Mouse (Mus musculus) kidney, postnatal 25 days (tissue): ENCODE measurements around the gene Mrps34.
A peak's percentile ranks its signal among the peaks of the same experiment; 100 is the strongest.
"Not testable (repeated sequence)": the region's sequence is repeated elsewhere in the genome, so short reads cannot be mapped to it uniquely, and the experiment has no call there.

Experiments used
- DNase-seq, 2 experiments: peaks; one replicate each; pipeline ENCODE4 v3.0.0; 2021; ENCODE audit warnings: mixed read lengths in 2 of 2

Mrps34 gene

GRCm38 (mm10) chr17:24900014-24900413, 5.1 kb downstream of the Mrps34 start:
- DNase-seq = peak in 1 of 2 experiments; percentile 32

GRCm38 (mm10) chr17:24902124-24902523, 7.2 kb downstream of the Mrps34 start:
- no peak for DNase-seq

DNA sequence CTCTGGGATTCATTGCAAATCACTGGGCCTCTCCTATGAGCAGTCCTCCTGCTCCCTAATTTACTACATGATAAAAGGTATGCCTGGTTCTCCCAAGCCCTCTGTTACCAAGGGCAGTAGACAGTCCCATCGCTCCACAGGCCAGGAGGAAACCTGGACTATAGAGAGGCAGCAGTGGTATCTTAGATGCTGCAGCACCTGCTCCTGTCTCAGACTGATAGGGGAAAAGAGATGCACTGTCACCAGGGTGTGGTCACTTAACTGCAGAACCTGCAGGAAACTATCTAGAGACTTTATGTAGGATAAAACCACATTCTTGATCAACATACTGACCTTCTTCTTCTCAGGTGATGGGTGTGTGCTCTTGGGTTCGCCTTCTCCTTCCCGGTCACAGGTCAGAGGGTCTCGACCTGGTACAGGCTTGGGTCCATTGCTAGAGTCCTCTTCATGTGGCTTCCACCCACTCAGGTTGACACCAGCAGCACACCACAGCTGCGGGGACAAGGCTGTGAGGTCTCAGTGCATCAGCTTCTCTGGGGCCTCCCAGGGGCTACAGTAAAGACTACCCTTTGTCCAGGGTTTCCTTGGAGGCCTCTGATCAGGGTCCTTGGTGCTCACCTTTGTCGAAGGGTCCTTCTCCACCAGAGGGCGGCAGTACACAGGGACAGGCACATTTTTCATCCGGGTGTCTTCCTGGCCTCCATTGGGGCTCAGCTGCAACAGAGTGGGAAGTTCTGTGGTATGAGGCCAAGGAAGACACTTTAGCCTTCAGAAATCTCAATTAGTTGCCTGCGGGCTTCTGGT, 8.0 kb downstream of the Mrps34 start:
- peak; percentile 56 to 73 for DNase-seq

DNA sequence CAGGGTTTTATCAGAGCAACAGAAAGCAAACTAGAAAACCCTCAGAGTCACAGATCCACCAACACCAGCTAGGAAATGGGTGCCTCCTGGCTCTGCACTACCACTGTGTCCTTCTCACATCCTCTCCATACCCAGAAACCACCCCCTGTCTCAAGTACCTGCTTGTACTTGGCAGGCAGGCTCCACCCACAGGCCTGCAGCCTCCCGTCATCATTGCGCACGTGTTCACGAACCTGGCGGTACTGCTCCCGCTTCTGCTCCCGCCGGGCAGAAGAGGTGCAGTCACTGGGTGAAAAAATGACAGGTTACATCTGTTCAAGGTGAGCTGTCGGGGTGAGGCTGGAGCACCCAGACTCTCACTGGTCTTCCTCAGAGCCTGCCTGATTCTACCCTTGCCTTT, 8.9 kb downstream of the Mrps34 start:
- DNase-seq = no peak

- no peak for DNase-seq
These were observed 12.7 kb downstream of the Mrps34 start for GRCm38 (mm10) chr17:24907591-24907990.

GRCm38 (mm10) chr17:24913984-24914383, 19.1 kb downstream of the Mrps34 start:
- DNase-seq = no peak

DNA sequence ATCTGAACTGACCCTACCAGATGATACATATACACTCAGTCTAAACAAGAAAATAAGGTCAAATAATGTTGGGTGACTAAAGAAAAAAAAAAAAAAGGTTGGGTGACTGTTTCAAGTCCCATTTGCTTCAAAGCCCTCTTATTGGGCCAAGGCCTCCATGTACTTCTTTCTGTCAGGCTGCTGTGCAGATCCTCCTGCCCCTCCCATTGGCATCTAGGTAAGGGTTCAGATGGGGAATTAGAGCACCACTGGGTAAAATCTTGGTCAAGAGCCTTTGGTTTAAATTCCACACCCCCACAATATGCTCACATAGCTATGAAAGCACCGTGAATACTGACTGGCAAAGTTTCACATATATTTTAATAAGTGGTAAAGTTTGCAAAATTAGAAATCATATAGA, 28.3 kb downstream of the Mrps34 start:
- no peak for DNase-seq

- DNase-seq = no peak
These were observed 34.6 kb downstream of the Mrps34 start for GRCm38 (mm10) chr17:24929506-24929905.

GRCm38 (mm10) chr17:24932431-24932830, 37.5 kb downstream of the Mrps34 start:
- peak in 1 of 2 experiments; percentile 28 for DNase-seq

GRCm38 (mm10) chr17:24933163-24933562, 38.2 kb downstream of the Mrps34 start:
- DNase-seq = no peak

DNA sequence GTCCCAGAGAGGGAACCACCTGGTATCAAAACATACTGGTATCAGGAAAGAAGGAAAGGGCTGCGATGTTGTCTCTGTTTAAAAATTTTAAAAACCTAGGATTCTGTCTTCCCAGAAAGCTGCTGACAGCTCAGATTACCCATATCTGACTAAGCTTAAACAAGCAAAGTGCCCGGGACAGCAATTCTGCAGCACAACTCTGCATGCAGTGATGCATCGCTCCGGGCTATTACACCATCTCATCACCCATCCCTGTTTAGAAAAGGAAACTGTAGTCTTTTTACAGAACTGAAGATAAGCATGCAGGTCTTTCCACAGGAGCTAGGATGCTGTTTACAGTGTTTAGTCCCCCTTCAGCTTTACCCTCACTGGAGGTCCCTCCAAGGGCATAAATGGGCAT, 40.0 kb downstream of the Mrps34 start:
- no peak for DNase-seq

- no peak for DNase-seq
These were observed 40.8 kb downstream of the Mrps34 start for GRCm38 (mm10) chr17:24935666-24936065.

- peak; percentile 95 to 96 for DNase-seq
These were observed 41.6 kb downstream of the Mrps34 start, which contains the start of gene Mapk8ip3 for GRCm38 (mm10) chr17:24936259-24937237. Gene Mapk8ip3, minus strand, starts transcription at chr17:24936977.

GRCm38 (mm10) chr17:24937266-24937665, 42.4 kb downstream of the Mrps34 start:
- DNase-seq = no peak

DNA sequence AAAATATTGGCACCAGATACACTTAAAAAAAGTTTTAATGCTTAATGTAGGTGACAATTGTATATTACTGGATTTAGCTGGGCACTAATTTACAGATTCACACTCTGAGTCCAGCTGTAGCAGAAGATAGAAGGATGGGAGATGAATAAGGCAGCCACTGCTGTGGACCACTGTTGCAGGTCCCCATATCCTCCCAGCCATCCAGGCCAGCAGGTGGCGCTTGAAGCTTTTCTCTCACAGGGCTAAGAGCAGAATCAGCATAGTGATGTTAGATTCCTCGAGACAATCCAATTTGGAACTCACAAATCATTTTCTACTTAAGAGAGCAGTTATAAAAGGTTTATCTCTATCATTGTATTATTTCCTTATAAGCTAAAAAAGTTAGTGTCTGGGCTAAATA, 47.5 kb downstream of the Mrps34 start:
- DNase-seq = peak; percentile 57 to 62

DNA sequence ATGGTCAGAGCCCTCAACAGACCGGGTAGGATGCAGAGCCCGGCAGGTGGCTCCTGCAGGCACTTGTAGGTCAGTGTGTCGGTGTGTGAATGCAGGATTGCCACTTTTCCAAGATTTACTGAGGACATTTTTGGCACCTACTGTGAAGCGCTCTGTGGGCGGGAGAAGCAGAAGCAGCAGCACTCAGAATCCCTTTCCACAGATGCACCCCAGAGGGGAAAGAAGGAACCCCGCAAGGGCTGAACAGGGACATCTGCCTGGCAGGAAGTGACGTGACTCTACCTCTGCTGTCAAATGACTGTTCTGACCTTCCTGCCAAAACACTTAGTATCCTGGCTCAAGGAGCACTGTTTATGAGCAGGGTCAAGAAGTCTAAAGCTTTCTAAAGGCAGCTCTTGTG, 48.1 kb downstream of the Mrps34 start:
- DNase-seq = no peak

GRCm38 (mm10) chr17:24943589-24943988, 48.7 kb downstream of the Mrps34 start:
- DNase-seq = not testable (repeated sequence)
